In the genomic region with DNA sequence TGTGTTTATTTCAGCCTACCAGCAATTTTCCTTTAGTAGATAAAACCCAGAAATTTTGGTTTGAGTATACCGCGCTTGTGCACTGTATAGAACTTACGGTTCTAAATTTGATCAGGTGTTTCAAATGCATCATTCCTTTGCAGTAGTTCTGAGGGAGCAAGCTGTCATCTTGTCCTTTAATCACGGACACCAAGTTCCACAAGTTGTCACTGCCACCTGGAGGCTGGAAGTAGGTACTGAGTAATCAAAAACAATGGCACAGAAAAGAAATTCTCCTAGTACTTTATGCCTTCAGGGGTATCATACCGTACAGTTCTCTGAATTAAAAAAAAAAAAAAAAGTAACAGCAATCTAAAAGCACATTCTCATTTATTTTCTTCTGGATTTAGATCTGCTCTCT, we compare ENCODE assay signal across 7 mouse cellular contexts.
A peak's percentile ranks its signal among the peaks of the same experiment; 100 is the strongest.
DNase-seq lines count a peak whose midpoint lies in the region; ATAC-seq and TF ChIP-seq lines count a peak whose summit lies in the region.

No protein-coding gene starts in this region.

- H3K4me3 ChIP-seq in kidney, embryonic 16.5 days (ENCODE audit: low read length) = no peak overlapping the region
- H3K4me3 ChIP-seq in liver, adult 2 months (ENCODE audit: insufficient read depth, low read depth, low read length) = no peak overlapping the region

- no peak for TF ChIP-seq POLR2A in liver, adult 2 months (IDR thresholded peaks at IDR 0.05; ENCODE audit: extremely low read depth, insufficient read depth, low read length)

- H3K9me3 ChIP-seq in kidney, embryonic 16.5 days (ENCODE audit: low read length) = no peaks in the 10 kb centered on the region

- H3K36me3 ChIP-seq in kidney, embryonic 16.5 days (ENCODE audit: insufficient read depth, low read length) = no peaks in the 10 kb centered on the region
- no peaks in the 10 kb centered on the region for H3K36me3 ChIP-seq in liver, adult 2 months (ENCODE audit: control insufficient read depth, insufficient read depth, low read length)

- H3K79me2 ChIP-seq in liver, adult 2 months (ENCODE audit: control insufficient read depth, insufficient read depth, low read length) = no peaks in the 10 kb centered on the region

- no peaks in the 10 kb centered on the region for H3K27me3 ChIP-seq in kidney, embryonic 16.5 days (ENCODE audit: insufficient read depth, low read length)
- no peaks in the 10 kb centered on the region for H3K27me3 ChIP-seq in liver, adult 2 months (ENCODE audit: control insufficient read depth, insufficient read depth, low read length)

- peak; percentile 68 for DNase-seq in MN1 (ENCODE audit: low spot score)
- peak; percentile 35 for DNase-seq in cerebellum, adult 9-11 months
- peak; percentile 24 to 70 for DNase-seq in frontal cortex, postnatal 36 days (ENCODE audit: low spot score in 2 of 2)
- peak; percentile 36 for DNase-seq in liver, adult 2 months (ENCODE audit: extremely low read depth, low read depth, low spot score)
- peak; percentile 18 for DNase-seq in retina, adult 2 months (ENCODE audit: low read depth, low spot score)

- ATAC-seq in CD4-positive, CD25-positive, alpha-beta regulatory T cell, adult 4 months = peak; percentile 81
- peak; percentile 42; the same call in 1 of the 2 replicates for ATAC-seq in kidney, embryonic 16.5 days (ENCODE audit: low FRiP score, low TSS enrichment)

- no peak overlapping the region for H3K4me2 ChIP-seq in kidney, embryonic 16.5 days (replicated peaks; ENCODE audit: low read depth, low read length)

- peak; percentile 54 for TF ChIP-seq CTCF in liver, adult 2 months (IDR thresholded peaks at IDR 0.05; ENCODE audit: low read depth, low read length)

- WGBS in kidney, embryonic 16.5 days = 47% methylated on average over 5 of the region's 5 CpGs
- WGBS in liver, adult 2 months = 34% methylated on average over 5 of the region's 5 CpGs

- no peak overlapping the region for H3K9ac ChIP-seq in kidney, embryonic 16.5 days (replicated peaks; ENCODE audit: low read length)
- no peak overlapping the region for H3K9ac ChIP-seq in liver, adult 2 months (ENCODE audit: low read depth, low read length)

- no peaks in the 10 kb centered on the region for H3K4me1 ChIP-seq in kidney, embryonic 16.5 days (ENCODE audit: insufficient read depth, low read length)
- no peaks in the 10 kb centered on the region for H3K4me1 ChIP-seq in liver, adult 2 months (ENCODE audit: control insufficient read depth, insufficient read depth, low read length)

- H3K27ac ChIP-seq in kidney, embryonic 16.5 days (ENCODE audit: low read length) = no peak overlapping the region
- H3K27ac ChIP-seq in liver, adult 2 months (replicated peaks; ENCODE audit: insufficient read depth, low read depth, low read length) = no peak overlapping the region

Comparison
In these comparisons a context has a peak if more than half of its experiments do, and no peak if none do; other contexts are left out.
1. DNase-seq: peak in every context shown above with its lines; median percentile 68 in MN1; 47 in frontal cortex, postnatal 36 days; 36 in liver, adult 2 months; 35 in cerebellum, adult 9-11 months; 18 in retina, adult 2 months.